In the genomic region with DNA sequence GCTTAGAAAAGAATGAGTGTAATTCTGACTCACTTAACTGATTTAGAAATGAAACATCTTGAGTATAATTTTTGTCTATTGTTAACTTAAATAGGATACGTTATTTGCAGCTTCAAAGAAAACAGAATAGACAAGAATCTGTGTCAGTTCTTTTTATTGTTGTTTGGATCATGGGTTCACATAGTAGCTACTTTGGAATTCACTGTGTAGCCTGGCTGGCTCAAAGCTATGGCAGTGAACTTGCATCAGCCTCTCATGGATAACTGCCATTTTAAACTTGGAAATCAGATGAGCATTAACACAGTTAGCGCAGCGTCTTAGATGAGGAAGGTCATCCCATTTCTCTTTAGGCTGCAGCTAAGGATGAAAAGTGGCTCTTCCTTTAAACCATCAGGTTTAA, we compare ENCODE assay signal across 10 mouse cellular contexts. TPM values are rescaled to one million over a fixed set of nuclear protein-coding genes. Genes with fewer than 3 reads are reported as not detected.
A peak's percentile ranks its signal among the peaks of the same experiment; 100 is the strongest.
DNase-seq lines count a peak whose midpoint lies in the region; ATAC-seq and TF ChIP-seq lines count a peak whose summit lies in the region.
"Had no signal": no experiment of that assay in that cellular context is flagged by ENCODE, and none has a peak within 500 bp of the region (broad histone marks: within the 10 kb centered on the region; RNA-seq: fewer than 3 reads in every experiment).

No protein-coding gene starts in this region.

- no peak for TF ChIP-seq EP300 in stomach, postnatal 0 days (optimal IDR thresholded peaks at IDR 0.05)

- no peaks in the 10 kb centered on the region for H3K27me3 ChIP-seq in heart, embryonic 12.5 days (replicated peaks)
- H3K27me3 ChIP-seq in liver, embryonic 13.5 days, result no peaks in the 10 kb centered on the region
- H3K27me3 ChIP-seq in liver, embryonic 11.5 days (replicated peaks; ENCODE audit: control insufficient read depth, insufficient read depth, low read length), result no peaks in the 10 kb centered on the region
- no peaks in the 10 kb centered on the region for H3K27me3 ChIP-seq in forebrain, embryonic 16.5 days (replicated peaks; ENCODE audit: control insufficient read depth, insufficient read depth, low read length)
- no peaks in the 10 kb centered on the region for H3K27me3 ChIP-seq in midbrain, postnatal 0 days (ENCODE audit: insufficient read depth, low read length)
- no peaks in the 10 kb centered on the region for H3K27me3 ChIP-seq in stomach, postnatal 0 days (ENCODE audit: control insufficient read depth, insufficient read depth, low read length)

- no peak for ATAC-seq in heart, embryonic 12.5 days (ENCODE audit: insufficient number of reproducible peaks, low FRiP score)
- no peak for ATAC-seq in liver, embryonic 13.5 days (ENCODE audit: low read depth)
- ATAC-seq in liver, embryonic 11.5 days (replicated peaks; ENCODE audit: low FRiP score), result no peak
- no peak for ATAC-seq in forebrain, embryonic 16.5 days
- no peak for ATAC-seq in midbrain, postnatal 0 days (ENCODE audit: low FRiP score)
- no peak for ATAC-seq in stomach, postnatal 0 days (ENCODE audit: low FRiP score, low TSS enrichment)

- 88% methylated on average over 3 of the region's 3 CpGs for WGBS in heart, embryonic 12.5 days
- 85% methylated on average over 3 of the region's 3 CpGs for WGBS in liver, embryonic 13.5 days (ENCODE audit: insufficient replicate concordance)
- WGBS in liver, embryonic 11.5 days, result 89% methylated on average over 3 of the region's 3 CpGs
- 70% methylated on average over 3 of the region's 3 CpGs for WGBS in forebrain, embryonic 16.5 days
- 83% methylated on average over 3 of the region's 3 CpGs for WGBS in midbrain, postnatal 0 days
- 65% methylated on average over 3 of the region's 3 CpGs for WGBS in stomach, postnatal 0 days

- no peak for TF ChIP-seq CTCF in midbrain, postnatal 0 days (IDR thresholded peaks at IDR 0.05)
- no peak for TF ChIP-seq CTCF in stomach, postnatal 0 days (IDR thresholded peaks at IDR 0.05; ENCODE audit: low read depth)

- peak overlapping the region; percentile 15 for H3K4me2 ChIP-seq in heart, embryonic 12.5 days
- H3K4me2 ChIP-seq in liver, embryonic 13.5 days, result peak overlapping the region; percentile 80
- H3K4me2 ChIP-seq in liver, embryonic 11.5 days, result no peak overlapping the region
- peak overlapping the region; percentile 31 for H3K4me2 ChIP-seq in forebrain, embryonic 16.5 days (ENCODE audit: low read length)
- 0 out of 2 replicates have a peak overlapping the region, but pooled peaks have one; percentile 15 for H3K4me2 ChIP-seq in midbrain, postnatal 0 days (ENCODE audit: low read depth, low read length, poor library complexity, severe bottlenecking)
- no peak overlapping the region for H3K4me2 ChIP-seq in stomach, postnatal 0 days (replicated peaks; ENCODE audit: low read depth)

- H3K4me3 ChIP-seq in heart, embryonic 12.5 days, result no peak overlapping the region
- H3K4me3 ChIP-seq in liver, embryonic 13.5 days (replicated peaks), result 0 out of 2 replicates have a peak overlapping the region, but pooled peaks have one; percentile 12
- H3K4me3 ChIP-seq in liver, embryonic 11.5 days (ENCODE audit: low read depth, low read length), result no peak overlapping the region
- no peak overlapping the region for H3K4me3 ChIP-seq in forebrain, embryonic 16.5 days (replicated peaks; ENCODE audit: low read length)
- H3K4me3 ChIP-seq in midbrain, postnatal 0 days (ENCODE audit: low read depth, low read length), result no peak overlapping the region
- H3K4me3 ChIP-seq in stomach, postnatal 0 days (ENCODE audit: low read depth, low read length), result no peak overlapping the region

- no peak overlapping the region for H3K27ac ChIP-seq in heart, embryonic 12.5 days (ENCODE audit: poor library complexity, severe bottlenecking)
- H3K27ac ChIP-seq in liver, embryonic 13.5 days, result no peak overlapping the region
- H3K27ac ChIP-seq in liver, embryonic 11.5 days (ENCODE audit: low read depth, low read length), result no peak overlapping the region
- H3K27ac ChIP-seq in forebrain, embryonic 16.5 days (ENCODE audit: low read length), result no peak overlapping the region
- no peak overlapping the region for H3K27ac ChIP-seq in midbrain, postnatal 0 days (ENCODE audit: low read depth, low read length)
- no peak overlapping the region for H3K27ac ChIP-seq in stomach, postnatal 0 days (replicated peaks)

- DNase-seq in heart, adult 11 months, result no peak
- no peak for DNase-seq in liver, embryonic 13.5 days
- no peak for DNase-seq in liver, embryonic 11.5 days (ENCODE audit: low spot score)
- DNase-seq in midbrain, postnatal 0 days (ENCODE audit: low spot score), result no peak
- no peak for DNase-seq in thymus, postnatal 10 days (ENCODE audit: low spot score in 2 of 2)
- no peak for DNase-seq in stomach, postnatal 0 days (ENCODE audit: low spot score)
- DNase-seq: kidney, adult 8-10 months; right cerebral cortex, postnatal 14 days had no signal

- H3K9me3 ChIP-seq in heart, embryonic 12.5 days (replicated peaks), result no peaks in the 10 kb centered on the region
- H3K9me3 ChIP-seq in liver, embryonic 13.5 days (replicated peaks), result no peaks in the 10 kb centered on the region
- no peaks in the 10 kb centered on the region for H3K9me3 ChIP-seq in liver, embryonic 11.5 days (ENCODE audit: control insufficient read depth, low read length)
- no peaks in the 10 kb centered on the region for H3K9me3 ChIP-seq in forebrain, embryonic 16.5 days (ENCODE audit: control insufficient read depth, low read length)
- no peaks in the 10 kb centered on the region for H3K9me3 ChIP-seq in midbrain, postnatal 0 days (ENCODE audit: low read length)
- no peaks in the 10 kb centered on the region for H3K9me3 ChIP-seq in stomach, postnatal 0 days (ENCODE audit: control insufficient read depth, low read length)

- peaks cover 25% of the 10 kb centered on the region for H3K36me3 ChIP-seq in heart, embryonic 12.5 days
- H3K36me3 ChIP-seq in liver, embryonic 13.5 days, result peaks cover 37% of the 10 kb centered on the region
- peaks cover 6% of the 10 kb centered on the region for H3K36me3 ChIP-seq in liver, embryonic 11.5 days (ENCODE audit: control insufficient read depth, insufficient read depth, low read length)
- no peaks in the 10 kb centered on the region for H3K36me3 ChIP-seq in forebrain, embryonic 16.5 days (ENCODE audit: control insufficient read depth, insufficient read depth)
- H3K36me3 ChIP-seq in midbrain, postnatal 0 days (ENCODE audit: insufficient read depth, low read length), result peaks cover 10% of the 10 kb centered on the region; the same call in 1 of the 2 replicates
- H3K36me3 ChIP-seq in stomach, postnatal 0 days (ENCODE audit: control insufficient read depth, insufficient read depth, low read length), result no peaks in the 10 kb centered on the region

- H3K4me1 ChIP-seq in heart, embryonic 12.5 days (replicated peaks), result peaks cover 20% of the 10 kb centered on the region
- H3K4me1 ChIP-seq in liver, embryonic 13.5 days (replicated peaks), result peaks cover 40% of the 10 kb centered on the region
- H3K4me1 ChIP-seq in liver, embryonic 11.5 days (replicated peaks; ENCODE audit: control insufficient read depth, insufficient read depth, low read length), result peaks cover 8% of the 10 kb centered on the region
- H3K4me1 ChIP-seq in forebrain, embryonic 16.5 days (replicated peaks; ENCODE audit: control insufficient read depth, insufficient read depth, low read length), result peaks cover 24% of the 10 kb centered on the region
- peaks cover 8% of the 10 kb centered on the region for H3K4me1 ChIP-seq in midbrain, postnatal 0 days (ENCODE audit: insufficient read depth, low read length)
- no peaks in the 10 kb centered on the region; the same call in none of the 2 replicates for H3K4me1 ChIP-seq in stomach, postnatal 0 days (replicated peaks; ENCODE audit: control insufficient read depth, insufficient read depth)

- no peak overlapping the region for H3K9ac ChIP-seq in heart, embryonic 12.5 days
- peak overlapping the region; percentile 15; the same call in 1 of the 2 replicates for H3K9ac ChIP-seq in liver, embryonic 13.5 days
- no peak overlapping the region for H3K9ac ChIP-seq in liver, embryonic 11.5 days (ENCODE audit: low read depth, low read length)
- no peak overlapping the region for H3K9ac ChIP-seq in forebrain, embryonic 16.5 days (replicated peaks; ENCODE audit: low read depth, low read length)
- 0 out of 2 replicates have a peak overlapping the region, but pooled peaks have one; percentile 19 for H3K9ac ChIP-seq in midbrain, postnatal 0 days (replicated peaks; ENCODE audit: low read length, poor library complexity, severe bottlenecking)
- H3K9ac ChIP-seq in stomach, postnatal 0 days (ENCODE audit: low read length), result no peak overlapping the region

RNA-seq across cellular contexts. Expression of a gene that starts 3.1 kb away (rescaled TPM):
- polyA plus RNA-seq in heart, embryonic 12.5 days (2016; fragmentation: Nextera tagmentation; extraction: Ambion mirVana), result 18.8 and 19.5 TPM in 2 replicates
- 6.6 and 7.9 TPM in 2 replicates for polyA plus RNA-seq in liver, embryonic 13.5 days (2015; fragmentation: Nextera tagmentation; extraction: Ambion mirVana)
- 21.9 and 24.7 TPM in 2 replicates for polyA plus RNA-seq in liver, embryonic 11.5 days (2014; fragmentation: Nextera tagmentation; extraction: Ambion mirVana)
- polyA plus RNA-seq in forebrain, embryonic 16.5 days (2015; fragmentation: Nextera tagmentation; extraction: Ambion mirVana), result 17.5 and 21.2 TPM in 2 replicates
- total RNA-seq in midbrain, postnatal 0 days (2014; rRNA removed), result 43.2 and 50.1 TPM in 2 replicates
- polyA plus RNA-seq in midbrain, postnatal 0 days (2015; fragmentation: Nextera tagmentation; extraction: Ambion mirVana), result 8.1 and 10.6 TPM in 2 replicates
- polyA plus RNA-seq in stomach, postnatal 0 days (2015; fragmentation: Nextera tagmentation; extraction: Ambion mirVana), result 6.7 and 8.7 TPM in 2 replicates

RNA-seq across cellular contexts. Expression of a gene that starts 3.6 kb away (rescaled TPM):
- polyA plus RNA-seq in heart, embryonic 12.5 days (2016; fragmentation: Nextera tagmentation; extraction: Ambion mirVana), result 16.2 and 18.2 TPM in 2 replicates
- polyA plus RNA-seq in liver, embryonic 13.5 days (2015; fragmentation: Nextera tagmentation; extraction: Ambion mirVana), result 7.0 and 9.0 TPM in 2 replicates
- 15.7 and 16.4 TPM in 2 replicates for polyA plus RNA-seq in liver, embryonic 11.5 days (2014; fragmentation: Nextera tagmentation; extraction: Ambion mirVana)
- 27.2 and 30.7 TPM in 2 replicates for polyA plus RNA-seq in forebrain, embryonic 16.5 days (2015; fragmentation: Nextera tagmentation; extraction: Ambion mirVana)
- 10.4 and 12.2 TPM in 2 replicates for total RNA-seq in midbrain, postnatal 0 days (2014; rRNA removed)
- 9.1 and 9.9 TPM in 2 replicates for polyA plus RNA-seq in midbrain, postnatal 0 days (2015; fragmentation: Nextera tagmentation; extraction: Ambion mirVana)
- polyA plus RNA-seq in stomach, postnatal 0 days (2015; fragmentation: Nextera tagmentation; extraction: Ambion mirVana), result 13.1 and 13.7 TPM in 2 replicates

RNA-seq across cellular contexts. Expression of a gene that starts 25.6 kb away (rescaled TPM):
- 22.9 and 24.1 TPM in 2 replicates for polyA plus RNA-seq in heart, embryonic 12.5 days (2016; fragmentation: Nextera tagmentation; extraction: Ambion mirVana)
- 10.2 and 13.4 TPM in 2 replicates for polyA plus RNA-seq in liver, embryonic 13.5 days (2015; fragmentation: Nextera tagmentation; extraction: Ambion mirVana)
- polyA plus RNA-seq in liver, embryonic 11.5 days (2014; fragmentation: Nextera tagmentation; extraction: Ambion mirVana), result 21.2 and 22.8 TPM in 2 replicates
- polyA plus RNA-seq in forebrain, embryonic 16.5 days (2015; fragmentation: Nextera tagmentation; extraction: Ambion mirVana), result 40.8 and 43.9 TPM in 2 replicates
- total RNA-seq in midbrain, postnatal 0 days (2014; rRNA removed), result 22.1 and 29.0 TPM in 2 replicates
- 36.6 and 37.4 TPM in 2 replicates for polyA plus RNA-seq in midbrain, postnatal 0 days (2015; fragmentation: Nextera tagmentation; extraction: Ambion mirVana)
- 26.3 and 29.5 TPM in 2 replicates for polyA plus RNA-seq in stomach, postnatal 0 days (2015; fragmentation: Nextera tagmentation; extraction: Ambion mirVana)

Comparison
In these comparisons a context has a peak if more than half of its experiments do, and no peak if none do; other contexts are left out.
1. H3K4me2 ChIP-seq: peak in heart, embryonic 12.5 days (single experiment), liver, embryonic 13.5 days (single experiment), forebrain, embryonic 16.5 days (single experiment) and midbrain, postnatal 0 days (single experiment); none in liver, embryonic 11.5 days (single experiment) and stomach, postnatal 0 days (single experiment).
2. H3K9ac ChIP-seq: peak in liver, embryonic 13.5 days (single experiment) and midbrain, postnatal 0 days (single experiment); none in heart, embryonic 12.5 days (single experiment), liver, embryonic 11.5 days (single experiment), forebrain, embryonic 16.5 days (single experiment) and stomach, postnatal 0 days (single experiment).